Mouse (Mus musculus): ENCODE measurements at regions not wholly inside any gene's neighbourhood (a gene's known extent, or its start where the extent isn't known, plus 50 kb on each side); places are given as distances from the start of the nearest gene placed in this dataset.

DNA sequence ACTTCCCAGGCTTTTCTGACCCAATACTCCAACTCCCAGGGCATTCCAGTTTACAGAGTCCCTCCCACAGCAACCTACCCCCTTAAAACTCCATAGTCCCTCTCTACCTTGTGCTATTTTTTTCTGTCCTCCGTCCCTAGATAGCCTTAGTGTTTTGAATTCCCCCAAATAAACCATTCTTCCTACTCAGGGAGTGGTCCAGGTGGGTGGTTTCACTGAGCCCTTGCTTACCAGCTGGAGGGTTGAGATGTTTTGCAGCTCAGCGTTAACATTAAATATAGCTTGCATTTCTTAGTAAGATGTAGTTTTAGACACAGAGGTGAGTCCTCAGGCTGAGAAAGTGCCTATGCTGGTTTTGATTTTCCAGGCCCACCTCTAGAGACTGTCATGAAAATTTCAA, 313.0 kb downstream of the Bmper start:
- no peak for DNase-seq (ENCODE audit: extremely low read depth, insufficient read length, low spot score)

DNA sequence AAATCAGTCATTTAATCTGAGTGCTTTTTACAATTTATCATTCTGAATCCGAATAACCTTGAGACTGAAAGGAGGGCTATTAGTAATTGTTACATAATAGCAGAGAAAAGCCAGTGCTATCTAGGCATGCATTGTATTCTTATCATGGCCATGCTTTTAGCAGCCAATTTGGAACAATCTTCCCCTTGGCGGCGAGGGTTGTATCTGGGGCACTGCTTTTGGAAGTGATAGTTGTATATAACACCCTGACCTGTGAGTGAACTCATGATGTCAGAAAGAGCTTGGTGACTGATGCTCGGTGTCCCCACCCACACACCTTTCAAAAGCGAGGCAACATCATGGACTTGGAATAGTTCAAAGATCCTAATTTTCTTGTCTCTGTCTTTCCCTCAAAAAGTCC, 315.2 kb downstream of the Bmper start:
- DNase-seq (ENCODE audit: extremely low read depth, insufficient read length, low spot score) = no peak

DNA sequence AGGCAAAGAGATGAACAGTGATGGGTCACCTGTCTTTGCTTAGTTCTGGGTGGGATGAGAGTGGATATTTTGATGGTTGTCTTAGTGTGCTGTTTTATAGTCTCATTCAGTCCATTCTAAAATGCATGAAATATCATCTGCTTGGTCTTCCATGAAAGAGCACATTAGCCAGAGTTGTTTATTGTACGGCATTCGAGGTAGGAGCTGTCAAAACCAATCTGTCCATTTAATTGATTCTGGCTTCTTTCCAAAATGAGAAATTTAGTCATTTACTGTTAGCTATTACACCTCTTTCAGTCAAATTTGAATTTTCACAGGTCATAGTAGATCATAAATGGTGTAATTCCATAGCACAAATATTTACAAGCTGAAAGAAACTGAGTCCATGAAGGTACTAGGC, 328.8 kb downstream of the Bmper start:
- no peak for DNase-seq (ENCODE audit: extremely low read depth, insufficient read length, low spot score)

DNA sequence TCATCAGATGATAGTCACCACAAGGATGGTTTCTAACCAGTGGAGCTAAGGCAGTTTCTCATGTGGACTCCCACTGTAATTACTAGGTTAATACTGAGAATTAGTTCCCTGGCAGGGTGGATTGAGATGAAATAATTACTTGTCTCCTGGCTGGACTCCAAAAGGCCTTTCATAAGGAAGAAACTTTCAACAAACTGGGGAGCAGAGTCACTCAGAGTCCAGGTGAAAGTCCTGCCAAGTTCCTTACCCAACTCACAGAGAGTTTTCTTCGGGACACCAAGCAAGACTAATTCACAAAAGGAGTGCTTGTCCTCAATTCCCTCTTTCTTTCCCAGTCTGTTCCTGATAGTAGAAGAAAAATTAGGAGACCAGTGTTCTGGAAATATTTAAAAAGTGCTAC, 330.9 kb downstream of the Bmper start:
- no peak for DNase-seq (ENCODE audit: extremely low read depth, insufficient read length, low spot score)

DNA sequence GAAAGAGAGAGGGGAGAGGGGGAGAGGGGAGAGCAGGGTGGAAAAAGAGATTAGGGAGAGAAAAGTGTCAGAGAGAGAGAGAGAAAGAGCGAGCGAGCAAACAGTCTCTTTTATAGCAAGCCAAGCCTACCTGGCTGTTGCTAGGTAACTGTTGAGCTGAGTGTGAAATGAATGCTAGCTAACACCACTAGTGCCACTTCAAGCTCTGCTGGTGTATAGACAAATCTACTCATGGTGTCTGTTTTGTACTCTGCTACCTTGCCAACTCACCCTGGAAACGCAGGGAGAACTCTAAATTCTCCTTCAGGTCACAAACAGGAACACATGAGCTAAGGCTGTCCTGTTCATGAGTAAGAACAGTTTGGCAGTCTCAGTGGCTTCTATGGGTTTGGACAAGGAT, 334.7 kb downstream of the Bmper start:
- DNase-seq (ENCODE audit: extremely low read depth, insufficient read length, low spot score) = no peak

DNA sequence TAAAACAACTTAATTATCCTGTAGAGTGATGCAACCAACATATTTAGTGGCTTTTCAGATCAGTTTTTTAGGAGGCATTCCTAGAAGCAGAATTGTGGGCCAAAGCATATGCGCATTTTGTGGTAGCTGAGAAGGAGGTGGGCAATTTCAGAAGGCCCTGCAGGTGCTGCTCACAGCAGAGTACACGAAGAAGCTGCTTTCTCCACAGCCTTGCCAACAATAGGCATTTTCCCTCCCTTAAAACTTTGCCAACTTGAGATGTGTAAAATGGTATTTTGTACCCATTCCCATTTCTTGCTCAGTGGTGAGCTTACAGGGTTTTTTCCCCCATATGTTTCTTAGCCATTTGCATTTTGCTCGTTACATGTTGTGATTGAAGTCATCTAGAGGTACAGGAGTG, 339.0 kb downstream of the Bmper start:
- DNase-seq (ENCODE audit: extremely low read depth, insufficient read length, low spot score) = no peak

DNA sequence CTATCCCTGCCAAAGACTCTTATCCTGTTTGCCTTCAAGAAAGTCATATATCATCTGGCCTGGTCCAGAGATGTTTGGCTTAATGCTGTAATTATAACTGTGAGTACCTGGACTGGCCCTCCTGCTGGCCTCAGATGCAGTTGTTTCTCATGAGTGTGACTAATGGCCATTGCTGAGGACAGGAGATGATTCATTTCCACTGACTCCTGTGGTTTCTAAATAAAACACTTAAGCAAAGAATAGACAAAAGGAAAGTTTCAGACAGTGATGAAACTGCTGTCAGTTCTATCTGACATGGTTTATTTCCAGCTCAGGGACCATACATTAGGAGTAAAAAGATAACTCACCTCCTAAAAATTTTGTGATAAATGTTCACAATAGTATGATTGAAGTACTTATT, 344.2 kb downstream of the Bmper start:
- DNase-seq (ENCODE audit: extremely low read depth, insufficient read length, low spot score) = peak; percentile 64

DNA sequence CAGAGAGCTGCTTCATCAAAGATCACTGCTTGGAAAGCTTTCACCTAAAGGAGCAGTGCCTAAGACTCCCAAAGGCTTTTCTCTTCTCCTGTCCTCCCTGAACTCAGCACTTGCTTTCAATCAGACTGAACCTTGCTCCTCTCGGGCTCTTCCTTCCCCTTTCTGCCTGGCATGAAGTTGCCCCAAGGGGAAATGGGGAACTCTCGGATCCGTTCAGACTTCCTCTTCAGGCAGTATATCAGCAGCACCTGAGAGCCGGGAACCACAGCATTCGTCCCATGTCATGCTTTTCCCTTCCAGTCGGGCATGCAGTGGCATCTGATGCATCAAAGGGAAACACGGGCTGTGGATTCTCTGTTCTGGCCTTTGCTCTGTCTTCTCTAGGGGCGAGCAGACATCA, 347.3 kb downstream of the Bmper start:
- DNase-seq (ENCODE audit: extremely low read depth, insufficient read length, low spot score) = no peak

DNA sequence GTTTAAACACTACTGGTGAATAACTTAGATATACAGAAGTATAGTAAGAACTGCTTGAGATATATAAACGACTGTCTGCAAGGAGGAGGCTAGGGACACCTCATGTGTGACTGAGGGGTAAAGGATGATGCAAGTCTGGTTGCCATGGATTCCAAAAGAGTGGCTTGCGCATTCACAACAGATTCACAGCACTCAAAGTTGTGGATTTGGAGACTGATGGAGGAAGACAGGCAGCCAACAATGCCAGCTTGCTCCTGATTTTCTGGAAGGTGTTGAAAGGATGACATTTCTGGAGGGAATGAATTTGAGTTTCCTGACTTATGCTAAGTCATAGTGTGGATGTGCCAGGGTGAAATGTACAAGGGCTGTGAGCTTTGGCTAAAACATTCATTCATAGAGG, 353.4 kb downstream of the Bmper start:
- no peak for DNase-seq (ENCODE audit: extremely low read depth, insufficient read length, low spot score)

DNA sequence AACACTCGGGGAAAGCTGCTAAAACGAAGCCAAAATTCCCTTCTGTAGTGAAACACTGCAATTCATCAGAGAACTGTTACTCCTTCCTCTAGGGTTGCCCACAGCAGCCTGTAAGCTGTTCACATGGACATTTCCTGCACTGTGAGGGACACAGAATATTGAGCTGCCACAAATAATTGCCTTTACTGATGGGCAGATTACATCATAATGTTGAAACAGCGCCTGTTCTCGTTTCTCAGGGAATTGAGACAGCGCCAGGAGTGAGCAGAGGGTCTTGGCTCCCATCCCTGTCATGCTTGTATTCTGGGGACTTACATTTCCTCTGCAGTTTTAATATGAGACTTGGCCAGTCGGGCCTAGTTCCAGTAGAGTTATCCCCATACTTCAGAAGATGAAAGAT, 357.3 kb downstream of the Bmper start:
- DNase-seq (ENCODE audit: extremely low read depth, insufficient read length, low spot score) = no peak

DNA sequence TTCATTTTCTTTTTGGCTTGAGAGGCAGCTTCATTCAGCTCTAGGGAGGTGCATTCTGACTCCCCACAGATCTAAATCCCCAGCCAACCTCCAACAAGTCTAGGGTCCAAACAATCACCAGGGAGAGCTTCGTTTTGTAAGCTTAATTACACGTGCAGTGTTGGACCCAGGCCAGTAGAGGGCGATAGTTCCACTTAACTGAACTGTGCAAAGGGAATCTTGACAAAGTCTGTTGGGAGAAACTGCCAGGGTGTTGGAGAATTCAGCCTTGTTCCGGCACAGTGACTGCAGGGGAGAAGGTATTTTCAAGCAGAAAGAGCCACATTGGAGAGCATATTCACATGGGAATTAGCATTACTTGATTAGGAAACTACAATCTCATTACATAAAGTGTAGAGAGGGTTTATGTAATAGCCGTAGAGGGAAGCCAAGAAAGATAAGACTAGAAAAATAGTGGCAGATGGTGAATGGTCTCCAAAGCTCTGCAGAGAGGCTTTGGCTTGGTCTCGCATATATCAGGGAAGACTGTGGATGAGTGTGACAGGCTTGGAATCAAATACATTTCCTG, 358.2 kb downstream of the Bmper start:
- DNase-seq (ENCODE audit: extremely low read depth, insufficient read length, low spot score) = peak; percentile 18

DNA sequence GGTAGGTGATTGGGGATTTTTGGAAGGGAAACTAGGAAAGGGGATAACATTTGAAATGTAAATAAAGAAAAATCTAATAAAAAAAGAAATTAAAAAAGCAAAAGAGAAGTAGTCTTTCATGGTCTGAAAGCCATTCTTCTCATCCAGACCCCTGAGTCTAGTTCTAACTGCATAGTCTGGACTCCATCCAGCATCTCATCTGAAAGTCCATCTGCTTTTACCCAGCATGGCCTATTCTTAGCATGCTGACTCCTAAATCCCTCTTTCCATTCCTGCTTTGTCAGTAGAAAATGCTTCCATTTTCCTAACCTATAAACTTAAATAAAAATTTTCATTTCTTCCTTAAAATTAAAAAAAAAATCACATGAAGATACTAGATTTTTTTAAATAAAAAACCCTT, 361.7 kb downstream of the Bmper start:
- DNase-seq (ENCODE audit: extremely low read depth, insufficient read length, low spot score) = no peak

DNA sequence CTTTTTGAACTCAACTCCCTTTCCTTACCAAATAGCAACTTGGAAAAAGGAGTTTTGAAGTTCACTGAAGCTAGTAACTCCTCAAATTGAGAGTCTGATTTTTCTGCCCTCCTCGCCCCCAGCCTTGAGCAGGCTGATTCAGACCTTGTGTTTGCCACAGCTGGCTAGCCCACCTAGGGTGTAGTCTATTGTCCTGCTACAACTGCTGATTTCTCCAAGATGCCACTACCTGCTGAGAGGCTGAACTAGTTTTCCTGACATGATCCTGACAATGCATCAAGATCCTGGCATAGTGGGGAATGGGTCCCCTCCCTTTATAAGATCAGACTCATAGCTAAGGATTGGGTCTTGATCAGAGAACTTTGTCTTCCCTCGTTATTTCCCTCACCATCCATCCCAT, 366.1 kb downstream of the Bmper start:
- no peak for DNase-seq (ENCODE audit: extremely low read depth, insufficient read length, low spot score)

DNA sequence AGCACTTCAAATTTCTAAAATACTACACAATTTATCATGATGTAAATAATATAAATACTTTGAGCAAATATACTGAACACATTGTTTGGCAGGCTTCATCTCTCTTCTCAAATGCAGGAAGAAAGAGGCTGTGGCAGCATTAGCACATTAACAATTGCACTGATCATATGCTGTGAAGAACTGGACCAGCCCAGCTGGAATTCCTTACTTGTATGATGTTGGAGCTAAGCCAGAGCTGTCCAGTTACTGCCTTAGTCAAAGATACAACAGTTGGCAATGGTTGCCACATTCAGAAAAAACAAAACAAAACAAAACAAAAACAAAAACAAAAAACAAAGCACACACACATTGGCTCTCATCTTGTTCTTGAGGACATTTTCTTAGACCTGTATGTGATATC, 369.0 kb downstream of the Bmper start:
- DNase-seq (ENCODE audit: extremely low read depth, insufficient read length, low spot score) = no peak

DNA sequence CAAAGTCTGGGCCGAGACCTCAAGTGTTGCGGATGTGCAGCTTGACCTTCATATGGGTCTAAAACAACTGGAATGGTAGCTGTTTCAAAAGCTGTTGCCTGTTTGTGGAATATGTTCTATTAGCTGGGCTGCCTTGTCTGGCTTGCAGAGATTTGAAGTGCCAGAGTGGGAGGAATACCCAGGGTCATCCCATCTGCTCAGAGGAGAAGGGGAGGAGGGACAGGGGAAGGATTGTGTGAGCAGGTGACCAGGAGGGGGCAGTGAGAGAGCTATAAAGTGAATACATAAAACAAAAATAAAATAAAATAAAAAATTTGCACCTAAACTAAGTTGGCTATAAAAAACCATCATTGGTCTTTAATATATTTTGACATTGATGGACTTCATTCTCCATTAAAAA, 377.7 kb downstream of the Bmper start:
- no peak for DNase-seq (ENCODE audit: extremely low read depth, insufficient read length, low spot score)
